Mouse (Mus musculus) ES-E14 (cell line): Measurements from ENCODE around the gene Olfr1101.

Experiments used
- CHD2 ChIP-seq: IDR thresholded peaks from 2 replicates; pipeline ENCODE4 v1.6.1; 2014; ENCODE audit warnings: mild to moderate bottlenecking, low read depth, low read length, inconsistent platforms
- MAFK ChIP-seq: IDR thresholded peaks from 2 replicates; pipeline ENCODE4 v1.6.1; 2014; ENCODE audit warnings: mild to moderate bottlenecking, low read depth, low read length, inconsistent platforms; ENCODE audit not compliant: insufficient read depth
- ZC3H11A ChIP-seq: IDR thresholded peaks from 2 replicates; pipeline ENCODE4 v1.6.1; 2012; ENCODE audit warnings: low read depth, mild to moderate bottlenecking, inconsistent platforms, low read length, borderline replicate concordance
- ZNF384 ChIP-seq: IDR thresholded peaks from 2 replicates; pipeline ENCODE4 v1.6.1; 2012; ENCODE audit warnings: low read depth, low read length, inconsistent platforms

- no peak for TF ChIP-seq MAFK
- no peak for TF ChIP-seq CHD2
- no peak for TF ChIP-seq ZC3H11A
- no peak for TF ChIP-seq ZNF384
Observed at GRCm38 (mm10) chr2:86979854-86980253, 11.2 kb downstream of the Olfr1101 start, which contains the start of gene Olfr1100.
